Mouse (Mus musculus) cerebellum, adult 9-11 months (tissue): Measurements from ENCODE around the gene Hist1h3f.

Experiments used
- DNase-seq: peaks from one replicate; pipeline ENCODE4 v3.0.0; 2022

The Hist1h3f gene

DNA sequence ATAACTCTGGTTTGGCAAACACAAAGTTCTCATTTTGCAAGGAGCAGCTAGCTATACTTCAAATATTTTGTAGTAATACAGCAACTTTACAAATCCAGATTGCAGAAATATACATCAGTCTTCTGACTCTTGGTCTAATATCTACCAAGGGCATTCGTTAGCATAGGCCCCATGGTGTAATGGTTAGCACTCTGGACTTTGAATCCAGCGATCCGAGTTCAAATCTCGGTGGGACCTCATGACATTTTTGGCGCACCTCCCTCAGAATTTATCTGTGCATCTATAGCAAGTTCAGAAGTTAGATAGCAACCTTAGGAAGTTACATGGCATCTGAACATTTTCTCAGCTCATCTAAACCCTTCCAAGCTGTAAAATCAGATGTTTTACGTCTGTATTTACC lies 25.0 kb upstream of the Hist1h3f start:
- peak; percentile 77 for DNase-seq

DNA sequence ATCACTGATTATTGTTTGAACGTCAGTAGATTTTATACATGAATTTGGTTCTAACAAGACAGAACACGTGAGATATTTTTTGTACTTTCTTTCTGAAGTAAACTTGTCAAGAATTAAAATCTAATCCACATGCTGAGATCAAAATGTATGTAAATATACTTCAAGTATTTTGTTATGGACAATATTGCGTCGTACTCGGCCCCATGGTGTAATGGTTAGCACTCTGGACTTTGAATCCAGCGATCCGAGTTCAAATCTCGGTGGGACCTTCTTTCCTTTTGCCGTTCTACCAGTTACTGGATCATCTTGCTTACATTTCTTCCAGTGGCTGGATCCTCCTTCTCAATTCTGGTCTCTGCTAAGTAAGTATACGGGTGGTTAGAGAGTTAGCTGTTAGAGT lies 24.4 kb upstream of the Hist1h3f start:
- DNase-seq: peak; percentile 77

DNA sequence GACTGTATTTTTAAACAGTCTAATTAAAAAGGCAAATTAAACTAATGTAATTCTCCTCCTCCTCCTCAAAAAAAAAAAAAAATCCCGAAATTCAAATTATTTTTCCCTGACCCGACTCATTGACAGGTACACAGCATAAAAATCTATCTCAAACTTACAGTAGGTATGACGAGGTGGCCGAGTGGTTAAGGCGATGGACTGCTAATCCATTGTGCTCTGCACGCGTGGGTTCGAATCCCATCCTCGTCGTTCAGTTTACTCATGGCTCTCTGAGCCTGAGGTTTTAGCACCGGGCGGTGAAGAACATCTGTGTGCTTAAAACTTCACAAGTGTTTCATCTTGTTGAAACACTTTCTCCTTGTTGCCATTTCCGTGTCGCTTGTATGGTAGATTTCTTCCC lies 22.1 kb upstream of the Hist1h3f start:
- peak; percentile 70 for DNase-seq

DNA sequence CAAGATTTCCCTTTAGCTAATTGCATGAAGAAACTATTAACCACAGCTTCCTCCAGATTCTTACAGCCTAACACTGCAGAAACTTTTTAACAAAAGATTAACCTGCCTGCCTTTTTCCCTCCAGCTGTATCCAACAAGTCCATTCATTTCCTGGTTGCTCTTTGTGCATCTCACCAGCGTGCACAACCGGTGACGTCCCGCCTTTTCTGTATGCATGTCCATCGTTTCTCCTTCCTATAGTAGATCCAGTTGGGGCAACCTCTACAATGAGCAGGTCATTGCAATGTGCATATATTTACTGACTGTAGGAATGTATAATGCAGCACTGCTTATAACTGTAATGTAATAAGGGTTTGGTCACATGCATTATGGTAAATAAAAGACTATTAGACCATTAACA lies 19.9 kb upstream of the Hist1h3f start:
- DNase-seq: no peak

DNA sequence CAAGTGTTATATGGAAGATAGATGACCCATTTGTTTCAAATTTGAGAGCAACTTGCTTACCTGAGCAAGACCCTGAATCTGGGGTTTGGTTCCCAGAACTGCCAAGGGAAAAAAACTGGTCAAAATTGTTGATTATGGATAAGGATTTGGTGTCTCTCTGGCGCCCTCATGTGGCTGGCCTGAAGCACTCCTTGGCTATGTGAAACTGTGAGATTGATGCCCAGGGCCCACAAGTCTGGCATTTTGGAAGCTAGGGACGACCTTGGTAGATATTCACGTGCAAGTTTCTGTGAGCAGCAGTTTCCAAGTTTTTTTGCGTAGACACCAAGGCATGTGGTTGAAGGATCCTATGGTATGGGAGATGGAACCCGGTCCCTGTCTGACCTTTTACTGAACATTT lies 19.2 kb upstream of the Hist1h3f start:
- peak; percentile 70 for DNase-seq

DNA sequence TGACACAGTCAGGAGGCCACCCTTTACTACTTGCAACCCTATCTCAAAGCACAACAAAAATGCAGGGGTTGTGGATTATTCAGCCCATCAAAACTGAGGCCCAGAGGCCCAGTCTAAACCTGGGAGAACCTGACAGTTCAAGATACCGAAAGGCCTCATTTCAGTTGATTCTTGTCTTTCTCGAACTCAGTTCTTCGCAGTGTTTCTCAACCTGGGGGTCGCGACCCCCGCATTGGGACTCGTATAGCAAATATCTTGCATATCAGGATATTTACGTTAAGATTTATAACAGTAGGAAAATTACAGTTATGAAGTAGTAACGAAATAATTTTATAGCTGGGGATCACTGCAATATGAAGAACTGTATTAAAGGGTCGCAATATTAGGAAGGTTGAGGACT lies 18.0 kb upstream of the Hist1h3f start:
- DNase-seq: no peak

DNA sequence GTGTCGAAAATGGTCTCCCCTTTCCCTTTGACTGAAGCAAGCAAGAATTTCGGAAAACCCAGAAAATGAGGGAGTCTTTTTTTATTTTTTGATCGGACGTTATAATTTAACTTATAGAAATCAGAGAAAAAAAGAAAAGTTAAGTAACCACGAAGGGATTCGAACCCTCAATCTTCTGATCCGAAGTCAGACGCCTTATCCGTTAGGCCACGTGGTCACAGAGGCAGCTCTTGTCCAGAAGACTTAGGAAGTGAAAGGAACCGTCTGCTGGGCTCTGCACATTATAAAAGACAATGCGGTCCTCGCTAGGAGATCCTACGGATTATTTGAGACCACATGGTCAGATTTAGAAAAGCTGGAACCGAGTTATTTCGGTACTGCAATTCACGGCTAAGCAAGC lies 17.5 kb upstream of the Hist1h3f start:
- peak; percentile 89 for DNase-seq

DNA sequence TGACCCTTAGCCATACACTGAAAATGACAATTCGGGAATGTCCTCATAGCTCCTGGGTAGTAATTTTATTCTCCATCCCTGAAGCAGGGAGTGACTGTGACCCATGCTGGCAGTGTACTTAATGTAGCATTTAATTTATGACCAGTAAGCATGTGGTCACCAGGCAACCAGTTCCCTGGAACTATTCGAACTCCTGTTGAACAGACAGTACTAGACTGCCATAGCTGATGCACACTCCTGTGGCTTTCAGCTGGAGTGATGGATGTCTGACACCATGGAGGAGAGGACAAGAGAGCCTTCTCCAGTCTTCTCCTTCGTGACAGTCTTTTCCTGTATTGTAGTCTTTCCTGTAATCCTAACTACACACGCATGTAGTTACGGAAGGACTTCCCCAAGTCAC lies 14.8 kb upstream of the Hist1h3f start:
- DNase-seq: no peak

DNA sequence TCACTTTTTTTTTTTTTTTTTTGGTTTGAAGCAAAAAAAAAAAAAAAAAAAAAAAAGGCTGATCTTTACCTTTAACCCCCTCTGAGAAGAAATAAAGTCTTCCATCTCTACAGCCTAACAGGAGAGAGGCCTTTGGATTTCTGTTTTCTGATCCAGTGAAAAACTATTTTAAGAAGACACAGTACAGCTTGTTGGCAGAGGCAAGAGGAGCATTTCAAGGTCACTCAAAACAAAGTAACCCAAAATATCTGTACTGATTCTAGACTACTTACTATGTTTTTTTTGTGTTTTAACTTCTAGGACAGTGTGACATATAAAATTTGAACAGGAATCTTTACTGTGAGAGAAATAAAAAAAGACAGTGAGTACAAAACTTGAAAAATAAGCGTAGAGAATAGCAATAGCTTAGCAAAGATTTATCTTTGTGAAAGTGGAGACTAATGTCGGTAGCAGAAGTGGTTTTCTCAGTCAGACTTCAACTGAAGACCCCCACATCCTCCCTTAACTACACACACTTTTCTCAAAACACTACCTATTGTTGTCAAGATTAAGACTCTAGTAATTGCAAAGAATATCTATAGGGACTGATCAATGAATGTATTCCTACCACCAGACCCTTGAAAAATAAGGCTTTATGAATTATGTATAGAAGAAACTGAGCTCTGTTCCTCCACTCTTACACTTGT lies 14.2 kb upstream of the Hist1h3f start:
- no peak for DNase-seq

DNA sequence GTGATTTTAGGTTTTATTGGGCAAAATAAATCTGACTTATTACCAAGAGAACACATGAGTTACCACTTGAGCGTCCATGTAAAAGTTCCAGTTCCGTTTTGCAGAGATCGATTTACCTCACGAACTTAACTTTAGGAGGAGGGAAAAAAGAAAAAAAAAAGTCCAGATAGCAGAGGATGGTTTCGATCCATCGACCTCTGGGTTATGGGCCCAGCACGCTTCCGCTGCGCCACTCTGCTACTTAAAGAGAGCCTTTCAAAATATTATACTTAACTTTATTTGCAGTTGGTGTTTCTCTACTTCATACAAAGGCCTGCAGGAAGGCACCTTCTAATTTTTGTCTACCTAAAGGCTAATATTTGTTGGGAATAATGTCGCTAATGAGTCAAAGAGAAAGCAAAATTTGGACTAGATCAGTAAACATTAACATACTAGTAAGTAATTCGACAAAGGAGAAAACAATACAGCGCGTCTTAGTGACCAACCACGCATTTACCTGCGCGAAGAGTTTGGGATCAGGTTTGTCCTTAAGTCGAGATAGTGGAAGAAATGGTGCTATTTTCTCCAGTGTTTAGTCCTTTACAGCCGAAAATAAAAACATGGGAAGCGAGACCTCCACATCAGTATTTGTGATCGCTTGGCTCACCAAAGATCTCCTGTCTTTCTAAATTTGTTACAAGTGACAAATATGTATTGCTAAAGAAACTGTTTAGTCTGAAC lies 13.5 kb upstream of the Hist1h3f start:
- peak; percentile 68 for DNase-seq

DNA sequence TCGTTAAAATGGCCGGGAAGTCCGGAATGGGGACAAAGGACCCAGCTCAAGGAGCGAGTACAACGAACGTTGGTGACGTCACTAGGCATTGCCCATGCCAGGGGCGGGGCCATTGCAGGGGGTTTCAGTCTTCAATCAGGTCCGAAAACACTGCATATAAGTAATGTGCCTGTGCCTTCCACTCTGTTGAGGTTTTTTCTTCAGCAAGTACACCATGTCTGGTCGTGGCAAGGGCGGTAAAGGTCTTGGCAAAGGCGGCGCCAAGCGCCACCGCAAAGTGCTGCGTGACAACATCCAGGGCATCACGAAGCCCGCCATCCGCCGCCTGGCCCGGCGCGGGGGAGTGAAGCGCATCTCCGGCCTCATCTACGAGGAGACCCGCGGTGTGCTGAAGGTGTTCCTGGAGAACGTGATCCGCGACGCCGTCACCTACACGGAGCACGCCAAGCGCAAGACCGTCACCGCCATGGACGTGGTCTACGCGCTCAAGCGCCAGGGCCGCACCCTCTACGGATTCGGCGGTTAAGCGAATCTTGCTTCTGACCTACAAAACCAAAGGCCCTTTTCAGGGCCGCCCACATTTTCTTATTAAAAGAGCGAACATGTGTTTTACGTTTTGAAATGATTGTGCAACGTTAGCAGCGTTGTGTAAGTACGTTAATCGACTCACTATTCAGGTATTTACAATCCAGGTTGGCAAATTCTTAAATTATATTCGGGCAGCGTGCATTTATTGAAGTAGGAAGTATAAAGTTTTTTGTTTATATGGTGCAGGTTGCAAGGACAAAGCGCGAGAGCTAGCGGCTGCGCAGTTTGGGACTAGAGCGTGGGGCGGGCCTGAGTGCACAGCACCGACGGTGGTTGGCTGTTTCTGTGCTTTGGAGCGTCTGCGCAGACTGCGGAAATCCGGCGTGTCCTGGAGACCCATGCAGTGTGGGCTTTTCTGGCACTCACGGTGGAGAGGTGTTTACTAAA lies 12.7 kb upstream of the Hist1h3f start, which contains the start of gene Hist1h4h:
TSS of gene Hist1h4h (plus strand) at position 150 of the 975 bp plus-strand sequence.
- peak; percentile 99 for DNase-seq

DNA sequence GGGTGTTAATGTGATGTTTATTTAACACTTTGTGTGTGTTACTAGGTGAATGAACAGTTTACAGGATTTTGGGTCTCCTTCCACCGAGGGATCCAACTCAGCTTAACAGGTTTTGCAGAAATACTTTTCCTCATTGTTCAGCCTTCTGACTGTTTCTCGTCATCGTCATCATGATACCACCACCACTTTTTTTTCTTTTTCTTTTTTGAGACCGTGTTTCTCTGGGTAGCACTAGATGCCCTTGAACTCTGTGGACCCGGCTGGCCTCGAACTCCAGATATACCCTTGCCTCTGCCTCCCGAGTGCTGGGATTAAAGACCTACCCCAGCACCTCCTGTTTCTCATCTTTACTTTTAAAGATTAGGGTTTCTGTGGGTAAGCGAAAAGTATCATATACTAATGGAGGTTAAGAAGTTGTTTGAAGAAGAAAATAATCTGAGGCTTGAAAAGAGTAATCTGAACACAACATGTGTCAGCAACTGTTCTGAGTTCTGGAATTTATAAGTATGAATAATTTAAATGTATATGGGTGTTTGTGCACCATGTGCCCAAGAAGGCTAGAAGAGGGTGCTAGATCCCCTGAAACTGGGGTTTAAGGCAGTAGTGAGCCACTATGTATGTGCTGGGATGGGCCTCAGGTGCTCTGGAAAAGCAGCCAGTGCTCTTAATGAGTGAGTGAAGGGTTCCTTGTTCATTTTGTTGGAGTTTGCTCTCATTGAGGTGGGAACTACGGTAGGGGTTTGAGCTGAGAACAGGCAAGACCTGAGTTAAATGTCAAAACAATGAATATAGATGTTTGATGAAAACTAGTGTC lies 11.4 kb upstream of the Hist1h3f start:
- DNase-seq: no peak

DNA sequence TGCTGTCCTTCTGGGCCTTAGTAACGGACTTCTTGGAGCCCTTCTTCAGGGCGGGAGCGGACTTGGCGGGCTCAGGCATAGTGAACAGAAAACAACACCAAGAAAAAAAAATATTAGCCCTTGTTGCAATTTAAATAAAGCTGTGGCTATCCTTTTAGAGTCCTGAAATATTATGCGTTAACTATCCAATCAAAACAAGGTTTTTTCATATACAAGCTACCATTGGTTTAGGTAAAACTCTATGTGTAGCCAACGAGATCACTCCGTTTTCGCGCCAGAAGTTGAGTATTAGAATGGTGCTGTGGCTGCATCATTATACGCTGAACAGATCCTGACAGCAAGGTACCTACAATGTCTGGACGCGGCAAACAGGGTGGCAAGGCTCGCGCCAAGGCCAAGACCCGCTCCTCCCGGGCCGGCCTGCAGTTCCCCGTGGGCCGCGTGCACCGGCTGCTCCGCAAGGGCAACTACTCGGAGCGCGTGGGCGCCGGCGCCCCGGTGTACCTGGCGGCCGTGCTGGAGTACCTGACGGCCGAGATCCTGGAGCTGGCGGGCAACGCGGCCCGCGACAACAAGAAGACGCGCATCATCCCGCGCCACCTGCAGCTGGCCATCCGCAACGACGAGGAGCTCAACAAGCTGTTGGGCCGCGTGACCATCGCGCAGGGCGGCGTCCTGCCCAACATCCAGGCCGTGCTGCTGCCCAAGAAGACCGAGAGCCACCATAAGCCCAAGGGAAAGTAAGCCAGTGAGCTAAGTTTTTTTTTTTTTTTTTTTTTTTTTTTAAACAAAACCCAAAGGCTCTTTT lies 10.1 kb upstream of the Hist1h3f start, which contains the start of gene Hist1h2af:
TSS of gene Hist1h2af (plus strand) at position 347 of the 808 bp plus-strand sequence.
- DNase-seq: peak; percentile 84

DNA sequence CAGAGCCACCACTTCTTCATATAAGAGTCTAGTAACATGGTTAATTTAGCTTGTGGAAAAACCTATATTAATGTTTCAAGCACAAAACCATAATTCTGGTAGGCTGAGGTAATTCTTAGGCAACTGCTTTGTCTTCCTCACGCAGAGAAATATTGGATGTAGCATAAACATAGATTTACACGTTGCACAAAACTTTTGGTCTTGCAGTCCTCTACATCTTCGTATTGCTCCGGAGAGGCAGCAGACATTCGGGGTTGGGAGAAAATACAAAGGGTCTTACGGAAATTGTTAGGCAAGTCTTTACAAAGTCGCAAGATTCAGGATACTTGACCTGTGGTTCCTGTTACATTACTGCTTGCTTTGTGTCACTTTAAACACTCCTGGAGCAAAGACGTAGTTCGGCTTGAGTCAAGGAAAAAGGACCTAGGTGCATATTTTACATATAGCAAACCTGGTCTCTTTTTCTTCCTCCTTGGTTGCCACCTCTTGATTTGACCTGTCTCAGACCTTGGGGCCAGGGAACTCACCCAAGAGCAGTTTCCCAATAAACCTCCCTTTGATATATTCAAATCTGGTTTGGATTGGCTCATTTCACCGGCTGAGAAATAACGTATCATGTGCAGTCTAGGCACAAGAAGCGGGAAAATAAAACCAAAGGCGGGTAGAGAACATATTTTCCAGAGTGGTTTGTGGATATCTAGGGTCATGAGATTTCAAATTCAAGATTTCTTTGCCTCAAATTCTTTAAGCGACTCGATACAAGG lies 9.3 kb upstream of the Hist1h3f start:
- no peak for DNase-seq

DNA sequence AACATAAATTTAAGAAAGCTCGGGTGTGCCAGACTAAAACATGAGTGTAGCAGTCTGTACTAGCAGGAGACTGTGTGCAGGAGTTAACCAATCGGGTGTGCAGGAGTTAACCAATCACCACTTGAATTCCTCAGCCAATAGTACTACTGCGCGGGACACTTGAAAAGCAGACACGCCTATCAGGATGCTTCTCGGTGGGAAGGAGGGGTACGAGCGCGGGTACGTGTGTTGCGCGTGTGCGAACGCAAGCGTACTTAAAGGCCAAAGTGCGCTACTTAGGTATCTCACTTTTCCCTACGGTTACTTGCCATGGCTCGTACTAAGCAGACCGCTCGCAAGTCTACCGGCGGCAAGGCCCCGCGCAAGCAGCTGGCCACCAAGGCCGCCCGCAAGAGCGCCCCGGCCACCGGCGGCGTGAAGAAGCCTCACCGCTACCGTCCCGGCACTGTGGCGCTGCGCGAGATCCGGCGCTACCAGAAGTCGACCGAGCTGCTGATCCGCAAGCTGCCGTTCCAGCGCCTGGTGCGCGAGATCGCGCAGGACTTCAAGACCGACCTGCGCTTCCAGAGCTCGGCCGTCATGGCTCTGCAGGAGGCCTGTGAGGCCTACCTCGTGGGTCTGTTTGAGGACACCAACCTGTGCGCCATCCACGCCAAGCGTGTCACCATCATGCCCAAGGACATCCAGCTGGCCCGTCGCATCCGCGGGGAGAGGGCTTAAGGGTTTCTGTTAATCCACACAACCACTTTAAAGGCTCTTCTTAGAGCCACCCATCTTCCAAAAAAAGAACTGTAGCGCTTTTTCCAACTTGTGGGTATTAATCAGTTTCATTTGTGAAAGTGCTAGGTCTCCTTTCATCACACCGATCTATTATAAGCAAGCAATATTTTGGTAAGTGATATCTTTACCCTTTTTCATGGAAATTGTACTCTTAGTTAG lies 8.4 kb upstream of the Hist1h3f start, which contains the start of gene Hist1h3g:
TSS of gene Hist1h3g (plus strand) at position 286 of the 939 bp plus-strand sequence.
- peak; percentile 89 for DNase-seq

DNA sequence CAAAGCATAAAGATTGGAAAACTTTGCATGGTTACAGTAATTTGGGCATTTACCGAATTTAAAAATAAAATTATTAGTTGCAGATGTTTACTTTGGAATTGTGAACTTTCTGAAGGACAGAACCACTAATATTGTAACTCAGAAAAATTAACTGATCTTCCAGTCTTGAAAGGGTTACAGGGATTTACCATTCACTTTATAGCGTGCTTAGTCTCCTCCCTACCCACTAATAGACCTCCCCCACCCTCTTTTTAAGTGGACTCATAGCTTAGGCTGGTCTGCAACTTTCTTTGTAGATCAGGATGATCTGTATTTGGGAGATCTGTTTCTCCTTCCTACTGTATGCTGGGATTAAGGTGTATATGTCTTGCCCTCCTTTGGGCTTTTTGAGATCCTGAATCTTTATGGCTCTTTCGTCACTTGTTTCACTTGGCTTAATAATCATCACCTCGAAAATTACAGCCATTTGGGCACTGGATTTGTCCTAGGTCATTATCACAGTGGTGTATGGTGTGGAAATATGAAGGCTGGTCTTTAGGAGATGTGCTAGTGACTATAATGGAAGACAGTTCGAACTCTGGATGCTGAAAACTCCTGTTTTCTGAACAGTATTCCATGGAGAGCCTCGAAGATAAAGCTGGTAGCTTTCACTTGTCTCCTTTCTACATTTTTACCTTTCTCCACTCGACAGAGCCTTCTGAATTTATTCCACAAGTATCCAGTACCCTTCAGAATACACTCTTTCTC lies 7.6 kb upstream of the Hist1h3f start:
- DNase-seq: no peak

DNA sequence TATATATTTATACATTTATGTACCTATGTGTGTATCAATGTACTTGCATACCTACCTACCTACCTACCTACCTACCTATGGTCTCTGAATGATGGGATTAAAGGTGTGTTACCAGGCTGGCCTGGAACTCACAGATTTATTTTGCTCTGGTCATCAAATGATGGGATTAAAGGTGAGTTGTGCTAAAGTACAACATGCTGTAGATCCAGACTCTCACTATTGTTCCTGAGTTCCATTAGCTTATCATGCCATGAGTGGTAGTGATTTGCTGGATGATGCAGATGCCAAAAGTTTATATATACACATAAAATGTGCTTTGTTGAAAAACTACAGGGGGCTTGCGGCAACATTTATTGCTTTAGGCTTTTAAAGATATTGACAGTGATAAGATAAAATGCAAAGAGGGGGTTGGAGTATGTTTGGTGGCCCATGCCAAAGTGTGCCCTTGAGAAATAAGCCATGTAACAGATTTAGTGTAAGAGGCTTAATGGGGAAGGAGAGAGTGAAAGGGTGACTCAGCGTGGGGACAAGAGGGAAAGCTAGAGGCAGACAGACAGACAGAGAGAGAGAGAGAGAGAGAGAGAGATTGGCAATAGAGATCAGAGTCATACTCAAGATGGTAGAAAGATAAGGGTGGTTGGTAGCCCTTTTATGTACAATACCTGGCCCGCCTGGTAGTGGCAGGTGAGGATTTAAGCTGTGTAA lies 6.7 kb upstream of the Hist1h3f start:
- no peak for DNase-seq

DNA sequence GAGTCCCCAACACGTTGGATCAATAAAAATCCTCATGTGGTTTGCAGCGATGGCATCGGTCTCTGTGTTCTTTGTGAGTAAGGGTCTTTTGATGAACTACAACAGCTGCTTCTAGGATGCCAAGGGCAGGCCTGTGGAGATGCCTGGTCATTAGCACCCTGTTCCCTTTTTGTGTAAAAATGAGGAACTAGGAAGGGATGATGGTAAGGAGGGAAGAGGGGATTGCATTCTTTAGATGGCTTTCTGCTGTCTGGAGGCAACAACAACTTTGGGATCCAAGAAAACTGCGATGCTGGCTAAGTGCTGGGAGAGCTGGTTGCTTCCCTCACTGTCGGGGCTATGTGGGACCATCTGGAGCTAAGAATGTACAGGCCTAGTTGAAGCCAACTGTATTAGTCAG lies 5.6 kb upstream of the Hist1h3f start:
- no peak for DNase-seq
